Mouse (Mus musculus) myocyte (in vitro differentiated cells): Measurements from ENCODE around the gene 1700028K03Rik.

Experiments
- E2F4 ChIP-seq: IDR thresholded peaks from one replicate; pipeline ENCODE4 v1.6.1; 2011; ENCODE audit warnings: mild to moderate bottlenecking, control low read depth, moderate library complexity; ENCODE audit not compliant: insufficient read depth
- MAX ChIP-seq: IDR thresholded peaks from one replicate; pipeline ENCODE4 v1.6.1; 2011; ENCODE audit warnings: low read depth, mild to moderate bottlenecking, control low read depth
- MYOD1 ChIP-seq, 3 experiments: IDR thresholded peaks; one replicate each; pipeline ENCODE4 v1.6.1; 2011; ENCODE audit warnings: control low read depth in 2 of 3, low read depth in 2 of 3, mild to moderate bottlenecking in 2 of 3, moderate library complexity in 1 of 3; ENCODE audit not compliant: insufficient read length in 2 of 3, control insufficient read depth in 1 of 3
- MYOG ChIP-seq, 3 experiments: IDR thresholded peaks; one replicate each; pipeline ENCODE4 v1.6.1; 2011; ENCODE audit warnings: control low read depth in 2 of 3, low read depth in 2 of 3, mild to moderate bottlenecking in 2 of 3; ENCODE audit not compliant: insufficient read length in 2 of 3, control insufficient read depth in 1 of 3, insufficient read depth in 1 of 3
- POLR2A ChIP-seq: IDR thresholded peaks from one replicate; pipeline ENCODE4 v1.6.1; 2011; ENCODE audit warnings: low read depth, mild to moderate bottlenecking, control low read depth, moderate library complexity; ENCODE audit not compliant: insufficient read length
- POLR2AphosphoS2 ChIP-seq: IDR thresholded peaks from one replicate; pipeline ENCODE4 v1.6.1; 2011; ENCODE audit warnings: low read depth, control low read depth; ENCODE audit not compliant: insufficient read length
- REST ChIP-seq: IDR thresholded peaks from one replicate; pipeline ENCODE4 v1.6.1; 2011; ENCODE audit warnings: mild to moderate bottlenecking, control low read depth, moderate library complexity; ENCODE audit not compliant: insufficient read depth, insufficient read length
- TCF12 ChIP-seq: IDR thresholded peaks from one replicate; pipeline ENCODE4 v1.6.1; 2011; ENCODE audit warnings: mild to moderate bottlenecking, control low read depth; ENCODE audit not compliant: poor library complexity, insufficient read depth, severe bottlenecking
- USF1 ChIP-seq: IDR thresholded peaks from one replicate; pipeline ENCODE4 v1.6.1; 2011; ENCODE audit warnings: low read depth, mild to moderate bottlenecking, control low read depth, moderate library complexity

GRCm38 (mm10) chr5:107518602-107519001, 15.9 kb upstream of the 1700028K03Rik start:
- TF ChIP-seq POLR2A (no peak), E2F4 (no peak), POLR2AphosphoS2 (no peak), MYOD1 (IDR thresholded peaks at IDR 0.05; ENCODE audit: control insufficient read depth in 1 of 3, insufficient read length in 2 of 3, low read depth in 2 of 3) (no peak), MAX (no peak), USF1 (no peak), MYOG (IDR thresholded peaks at IDR 0.05; ENCODE audit: control insufficient read depth in 1 of 3, insufficient read depth in 1 of 3, insufficient read length in 2 of 3, low read depth in 2 of 3) (no peak), REST (no peak), TCF12 (no peak)
